Mouse (Mus musculus) liver, postnatal 0 days (tissue): ENCODE data around the gene Prpf3.

Experiments used
- CTCF ChIP-seq: sonication (generic); IDR thresholded peaks from 2 replicates; pipeline ENCODE4 v1.5.1; 2016; ENCODE audit warnings: antibody characterized with exemption, low read depth
- EP300 ChIP-seq: IDR thresholded peaks from 2 replicates; pipeline ENCODE4 v1.6.1; 2016; ENCODE audit warnings: antibody characterized with exemption, low read depth, mild to moderate bottlenecking

- TF ChIP-seq CTCF (no peak), EP300 (no peak)
Measured at GRCm38 (mm10) chr3:95899800-95900524, 44.3 kb upstream of the Prpf3 start.
